Mouse (Mus musculus): ENCODE results near the gene Ifitm2. TPM values are rescaled to one million over a fixed set of nuclear protein-coding genes. Genes with fewer than 3 reads are reported as not detected.
"Not testable (repeated sequence)": the region's sequence is repeated elsewhere in the genome, so short reads cannot be mapped to it uniquely, and the experiment has no call there.

Ifitm2 gene
- 10 to 100 TPM in 1 of 2 experiments, 1 to 10 TPM in 1; 9.7 to 13.4 TPM for total RNA-seq (2021)

GRCm38 (mm10) chr7:140955758-140956555 is at the start of gene Ifitm2, which contains the start of gene Gm45717:
TSS of gene Ifitm2 (minus strand) at chr7:140955987.
TSS of gene Gm45717 (minus strand) at chr7:140955937.
- DNase-seq (ENCODE audit: extremely low spot score in 1 of 2, low spot score in 1 of 2) = no peak

- no peak for DNase-seq (ENCODE audit: extremely low spot score in 1 of 2, low spot score in 1 of 2)
Measured at GRCm38 (mm10) chr7:141003248-141004010, 47.6 kb upstream of the Ifitm2 start.

- DNase-seq (ENCODE audit: extremely low spot score in 1 of 2, low spot score in 1 of 2) = no peak
Measured at GRCm38 (mm10) chr7:141000881-141001708, 45.3 kb upstream of the Ifitm2 start.

GRCm38 (mm10) chr7:140998853-140999700 is 43.3 kb upstream of the Ifitm2 start:
- no peak for DNase-seq (ENCODE audit: extremely low spot score in 1 of 2, low spot score in 1 of 2)

GRCm38 (mm10) chr7:140997817-140998216 is 42.0 kb upstream of the Ifitm2 start:
- DNase-seq (ENCODE audit: extremely low spot score in 1 of 2, low spot score in 1 of 2) = no peak

GRCm38 (mm10) chr7:140991117-140991689 is 35.4 kb upstream of the Ifitm2 start:
- no peak for DNase-seq (ENCODE audit: extremely low spot score in 1 of 2, low spot score in 1 of 2)

GRCm38 (mm10) chr7:140990622-140991021 is 34.8 kb upstream of the Ifitm2 start:
- no peak for DNase-seq (ENCODE audit: extremely low spot score in 1 of 2, low spot score in 1 of 2)

- DNase-seq (ENCODE audit: extremely low spot score in 1 of 2, low spot score in 1 of 2) = no peak
Measured at GRCm38 (mm10) chr7:140990185-140990584, 34.4 kb upstream of the Ifitm2 start.

GRCm38 (mm10) chr7:140989022-140989421 is 33.2 kb upstream of the Ifitm2 start:
- no peak for DNase-seq (ENCODE audit: extremely low spot score in 1 of 2, low spot score in 1 of 2)

GRCm38 (mm10) chr7:140987182-140988138 is 31.7 kb upstream of the Ifitm2 start:
- DNase-seq (ENCODE audit: extremely low spot score in 1 of 2, low spot score in 1 of 2) = no peak

- DNase-seq (ENCODE audit: extremely low spot score in 1 of 2, low spot score in 1 of 2) = no peak
Measured at GRCm38 (mm10) chr7:140982971-140983370, 27.2 kb upstream of the Ifitm2 start.

GRCm38 (mm10) chr7:140981704-140982103 is 25.9 kb upstream of the Ifitm2 start:
- no peak for DNase-seq (ENCODE audit: extremely low spot score in 1 of 2, low spot score in 1 of 2)

- not testable (repeated sequence) for DNase-seq (ENCODE audit: extremely low spot score in 1 of 2, low spot score in 1 of 2)
Measured at GRCm38 (mm10) chr7:140976720-140977119, 20.9 kb upstream of the Ifitm2 start.

- no peak for DNase-seq (ENCODE audit: extremely low spot score in 1 of 2, low spot score in 1 of 2)
Measured at GRCm38 (mm10) chr7:140975465-140975864, 19.7 kb upstream of the Ifitm2 start.

GRCm38 (mm10) chr7:140974940-140975339 is 19.2 kb upstream of the Ifitm2 start:
- no peak for DNase-seq (ENCODE audit: extremely low spot score in 1 of 2, low spot score in 1 of 2)

GRCm38 (mm10) chr7:140973396-140974165 is 17.8 kb upstream of the Ifitm2 start:
- DNase-seq (ENCODE audit: extremely low spot score in 1 of 2, low spot score in 1 of 2) = no peak

- no peak for DNase-seq (ENCODE audit: extremely low spot score in 1 of 2, low spot score in 1 of 2)
Measured at GRCm38 (mm10) chr7:140971479-140972171, 15.8 kb upstream of the Ifitm2 start.
